Mouse (Mus musculus) ES-E14 (cell line): ENCODE measurements at regions not wholly inside any gene's neighbourhood (a gene's known extent, or its start where the extent isn't known, plus 50 kb on each side); places are given as distances from the start of the nearest gene placed in this dataset.

ENCODE experiments used
- DNase-seq: peaks from one replicate; pipeline ENCODE4 v3.0.0-alpha.2; 2013; ENCODE audit warnings: low read depth, low spot score
- H3K27ac ChIP-seq: 2 replicates; pipeline ENCODE4 v1.5.1; 2012; ENCODE audit warnings: low read depth, mild to moderate bottlenecking, low read length, moderate library complexity, mixed read lengths; ENCODE audit not compliant: poor library complexity, insufficient read depth, severe bottlenecking
- H3K36me3 ChIP-seq: 2 replicates; pipeline ENCODE4 v1.6.1; 2012; ENCODE audit warnings: mild to moderate bottlenecking, low read length, moderate library complexity, mixed read lengths; ENCODE audit not compliant: control insufficient read depth, poor library complexity, insufficient read depth, severe bottlenecking
- H3K4me1 ChIP-seq, 2 experiments: fragments of 150-350 bp in 1 of 2; sonication (generic) in 1 of 2; 2 replicates each; pipeline ENCODE4 v1.6.1; 2012; ENCODE audit warnings: low read length in 2 of 2, mild to moderate bottlenecking in 1 of 2, mixed read lengths in 1 of 2; ENCODE audit not compliant: control insufficient read depth in 2 of 2, insufficient read depth in 2 of 2, poor library complexity in 1 of 2
- H3K4me3 ChIP-seq, 2 experiments: fragments of 150-350 bp in 1 of 2; sonication (generic) in 1 of 2; 2 replicates each; pipeline ENCODE4 v1.5.1; 2012; ENCODE audit warnings: low read length in 2 of 2, low read depth in 1 of 2, mild to moderate bottlenecking in 1 of 2, mixed read lengths in 1 of 2; ENCODE audit not compliant: insufficient read depth in 1 of 2, poor library complexity in 1 of 2, severe bottlenecking in 1 of 2
- H3K9ac ChIP-seq: 2 replicates; pipeline ENCODE4 v1.6.1; 2012; ENCODE audit warnings: low read depth, mild to moderate bottlenecking, low read length, mixed read lengths; ENCODE audit not compliant: poor library complexity, insufficient read depth, severe bottlenecking
- H3K9me3 ChIP-seq: fragments of 150-350 bp; sonication (generic); 2 replicates; pipeline ENCODE4 v1.6.1; 2012; ENCODE audit warnings: low read depth, mild to moderate bottlenecking, low read length; ENCODE audit not compliant: control insufficient read depth, insufficient read depth
- CHD2 ChIP-seq: IDR thresholded peaks from 2 replicates; pipeline ENCODE4 v1.6.1; 2014; ENCODE audit warnings: mild to moderate bottlenecking, low read depth, low read length, inconsistent platforms
- HCFC1 ChIP-seq: IDR thresholded peaks from 2 replicates; pipeline ENCODE4 v1.6.1; 2012; ENCODE audit warnings: low read length, inconsistent platforms, borderline replicate concordance; ENCODE audit not compliant: insufficient read depth
- MAFK ChIP-seq: IDR thresholded peaks from 2 replicates; pipeline ENCODE4 v1.6.1; 2014; ENCODE audit warnings: mild to moderate bottlenecking, low read depth, low read length, inconsistent platforms; ENCODE audit not compliant: insufficient read depth
- ZC3H11A ChIP-seq: IDR thresholded peaks from 2 replicates; pipeline ENCODE4 v1.6.1; 2012; ENCODE audit warnings: low read depth, mild to moderate bottlenecking, inconsistent platforms, low read length, borderline replicate concordance
- ZNF384 ChIP-seq: IDR thresholded peaks from 2 replicates; pipeline ENCODE4 v1.6.1; 2012; ENCODE audit warnings: low read depth, low read length, inconsistent platforms
- in situ Hi-C, 2 experiments: fragments of 600-800 bp; cut with MboI; formaldehyde crosslinking; loops; one replicate each; pipeline ENCODE4 v1.15.1; 2025; ENCODE audit warnings: low sequenced_read_pairs in 2 of 2, inconsistent platforms in 1 of 2; ENCODE audit not compliant: unreplicated experiment in 2 of 2

DNA sequence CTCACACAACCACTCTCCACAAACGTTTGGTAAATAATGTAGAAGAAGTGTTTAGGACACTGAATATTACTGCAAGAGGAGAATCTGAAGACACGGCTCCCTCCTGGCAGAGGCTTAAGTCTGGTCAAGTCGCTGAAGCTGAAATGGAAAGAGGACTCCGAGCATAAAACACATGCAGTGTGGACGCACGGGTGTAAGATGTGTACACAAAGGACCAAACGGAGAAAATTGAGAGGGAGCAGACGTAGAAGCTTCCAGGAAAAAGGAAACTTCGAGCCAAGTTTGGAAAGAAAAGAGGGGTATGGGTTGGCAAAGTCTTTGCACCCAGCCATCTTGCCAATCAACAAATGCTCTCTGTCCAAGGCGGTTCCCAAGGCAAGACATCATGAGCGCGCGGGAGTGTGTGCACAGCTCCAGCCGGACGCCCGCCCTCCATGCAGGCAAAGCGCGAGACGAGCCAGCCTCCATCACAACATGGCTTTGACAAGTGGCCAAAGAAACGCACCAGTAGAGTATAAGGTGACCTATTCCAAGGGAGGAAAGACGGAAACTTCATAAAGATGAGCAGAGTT is 465.0 kb upstream of the Pou3f3 start:
- Histone ChIP-seq H3K4me3 (no peak overlapping the region), H3K9ac (no peak overlapping the region), H3K9me3 (no peaks in the 10 kb centered on the region), H3K4me1 (no peaks in the 10 kb centered on the region), H3K27ac (no peak overlapping the region), H3K36me3 (no peaks in the 10 kb centered on the region)
- TF ChIP-seq CHD2 (no peak), HCFC1 (no peak), ZC3H11A (no peak), ZNF384 (no peak), MAFK (no peak)
- DNase-seq, result no peak
- in situ Hi-C loops, result no loop called here

DNA sequence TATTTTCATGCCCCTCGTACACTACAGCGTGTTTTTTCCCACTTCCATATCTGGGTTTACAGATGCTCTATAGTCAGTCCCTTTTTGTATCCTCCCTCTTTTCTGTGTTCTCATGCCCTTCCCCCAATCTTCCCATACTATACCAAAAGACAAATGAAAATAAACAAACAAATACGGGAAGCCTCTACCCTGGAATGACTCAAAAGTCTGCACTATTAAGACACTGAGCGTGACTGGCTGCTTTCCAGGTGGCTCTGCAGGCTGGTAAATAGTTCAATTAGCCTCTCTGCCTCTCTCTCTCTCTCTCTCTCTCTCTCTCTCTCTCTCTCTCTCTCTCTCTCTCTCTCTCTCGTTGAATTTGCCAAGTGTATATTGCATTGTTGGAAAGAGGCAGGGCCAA is 464.5 kb upstream of the Pou3f3 start:
- no peak overlapping the region for H3K27ac ChIP-seq
- H3K9ac ChIP-seq, result no peak overlapping the region
- no peak for DNase-seq
- H3K4me3 ChIP-seq, result no peak overlapping the region
- H3K36me3 ChIP-seq, result no peaks in the 10 kb centered on the region
- H3K4me1 ChIP-seq, result no peaks in the 10 kb centered on the region
- no peak for TF ChIP-seq HCFC1
- no peak for TF ChIP-seq ZC3H11A
- in situ Hi-C loops, result no loop called here
- H3K9me3 ChIP-seq, result no peaks in the 10 kb centered on the region

DNA sequence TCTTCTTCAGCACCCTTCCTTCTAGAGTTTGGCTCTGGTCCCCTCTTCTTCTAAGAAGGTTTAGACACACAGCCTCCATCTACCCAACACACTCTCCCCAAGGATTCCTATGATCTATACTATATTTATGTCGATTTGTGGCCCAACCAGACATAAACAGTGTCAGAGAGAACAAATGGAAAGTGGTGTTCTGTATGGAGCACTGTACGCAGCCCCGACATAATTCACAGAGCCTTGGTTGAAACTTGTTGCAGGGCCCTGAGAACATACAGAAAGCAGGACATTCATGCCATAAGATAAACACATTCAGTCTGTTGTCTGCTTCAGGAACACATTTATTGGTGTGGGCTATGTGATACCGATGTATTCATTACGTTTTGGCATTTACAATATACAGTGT is 463.7 kb upstream of the Pou3f3 start:
- in situ Hi-C loops, result no loop called here
- H3K9ac ChIP-seq, result no peak overlapping the region
- no peaks in the 10 kb centered on the region for H3K4me1 ChIP-seq
- DNase-seq, result no peak
- no peak overlapping the region for H3K4me3 ChIP-seq
- H3K36me3 ChIP-seq, result no peaks in the 10 kb centered on the region
- H3K9me3 ChIP-seq, result no peaks in the 10 kb centered on the region
- TF ChIP-seq ZC3H11A (no peak), CHD2 (no peak), ZNF384 (no peak), MAFK (no peak), HCFC1 (no peak)
- H3K27ac ChIP-seq, result no peak overlapping the region

DNA sequence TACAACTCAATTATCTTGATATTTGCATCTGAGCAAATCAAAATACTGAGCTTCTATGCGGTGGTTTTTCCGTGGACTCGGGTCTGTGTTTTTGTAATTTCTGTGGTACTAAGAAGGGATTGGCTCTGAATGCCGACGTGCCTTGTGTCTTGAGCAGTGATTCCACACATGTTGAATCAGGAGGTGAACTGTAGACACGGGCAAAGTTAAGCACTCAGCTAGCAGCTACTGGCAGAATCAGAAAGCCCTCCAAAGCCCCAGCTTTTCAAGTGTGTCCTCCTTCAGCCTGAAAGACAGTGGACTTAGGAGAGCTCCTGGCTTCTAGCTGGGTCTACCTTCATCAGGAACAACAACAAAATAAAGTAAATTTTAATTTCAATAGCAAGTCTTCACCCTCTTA is 462.9 kb upstream of the Pou3f3 start:
- TF ChIP-seq ZC3H11A (no peak), MAFK (no peak), HCFC1 (no peak), ZNF384 (no peak), CHD2 (no peak)
- H3K9me3 ChIP-seq, result no peaks in the 10 kb centered on the region
- DNase-seq, result no peak
- no peak overlapping the region for H3K27ac ChIP-seq
- no peaks in the 10 kb centered on the region for H3K4me1 ChIP-seq
- H3K4me3 ChIP-seq, result no peak overlapping the region
- H3K9ac ChIP-seq, result no peak overlapping the region
- in situ Hi-C loops, result no loop called here
- no peaks in the 10 kb centered on the region for H3K36me3 ChIP-seq

DNA sequence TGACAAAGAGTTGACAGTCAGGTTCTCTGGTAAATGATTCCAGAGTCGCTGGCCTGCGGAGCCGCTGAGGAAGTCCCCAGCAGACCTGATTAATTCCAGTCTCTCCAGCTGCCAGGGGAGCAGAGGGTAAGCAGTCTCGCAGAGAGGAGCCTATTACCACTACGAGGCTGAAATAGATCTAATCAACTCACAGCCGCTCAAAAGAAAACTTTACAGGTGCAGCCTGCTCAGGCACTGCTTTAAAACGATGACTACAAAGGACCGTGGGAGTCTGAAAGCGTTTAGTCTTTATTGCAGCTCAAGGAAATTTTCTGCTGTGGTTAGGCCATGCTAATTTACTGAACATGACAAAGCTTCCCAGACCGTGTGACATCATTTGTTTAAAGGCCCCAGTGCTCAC is 462.3 kb upstream of the Pou3f3 start:
- Histone ChIP-seq H3K9me3 (no peaks in the 10 kb centered on the region), H3K4me1 (no peaks in the 10 kb centered on the region), H3K9ac (no peak overlapping the region), H3K27ac (no peak overlapping the region), H3K4me3 (no peak overlapping the region), H3K36me3 (no peaks in the 10 kb centered on the region)
- no peak for TF ChIP-seq HCFC1
- TF ChIP-seq CHD2, result no peak
- TF ChIP-seq ZC3H11A, result no peak
- no peak for TF ChIP-seq MAFK
- no peak for TF ChIP-seq ZNF384
- no peak for DNase-seq
- in situ Hi-C loops, result no loop called here
